Mouse (Mus musculus) kidney, postnatal 36 days (tissue): ENCODE measurements around the gene Rab3b.

Experiments
- DNase-seq, 2 experiments: peaks; one replicate each; pipeline ENCODE4 v3.0.0; 2021 to 2022; ENCODE audit warnings: mixed read lengths in 2 of 2

Gene Rab3b

GRCm38 (mm10) chr4:108959696-108960095, 80.8 kb downstream of the Rab3b start:
- no peak for DNase-seq

- DNase-seq = no peak
Observed at GRCm38 (mm10) chr4:108960619-108961460, 82.0 kb downstream of the Rab3b start.

GRCm38 (mm10) chr4:108963017-108963416, 84.2 kb downstream of the Rab3b start:
- no peak for DNase-seq

- no peak for DNase-seq
Observed at GRCm38 (mm10) chr4:108969517-108969916, 90.7 kb downstream of the Rab3b start.

GRCm38 (mm10) chr4:108971054-108971453, 92.2 kb downstream of the Rab3b start:
- DNase-seq = peak in 1 of 2 experiments; percentile 27

- DNase-seq = peak; percentile 64 to 75
Observed at GRCm38 (mm10) chr4:108976458-108977071, 97.7 kb downstream of the Rab3b start.

- DNase-seq = no peak
Observed at GRCm38 (mm10) chr4:108986833-108987472, 108.1 kb downstream of the Rab3b start.

- DNase-seq = no peak
Observed at GRCm38 (mm10) chr4:108987473-108987842, 108.6 kb downstream of the Rab3b start.

- no peak for DNase-seq
Observed at GRCm38 (mm10) chr4:108989430-108989829, 110.6 kb downstream of the Rab3b start.

- DNase-seq = no peak
Observed at GRCm38 (mm10) chr4:108990032-108990431, 111.2 kb downstream of the Rab3b start.

GRCm38 (mm10) chr4:108990571-108990970, 111.7 kb downstream of the Rab3b start:
- DNase-seq = no peak

- DNase-seq = no peak
Observed at GRCm38 (mm10) chr4:108991811-108992210, 112.9 kb downstream of the Rab3b start.
